Mouse (Mus musculus): ENCODE data around the gene Stim2. TPM values are rescaled to one million over a fixed set of nuclear protein-coding genes. Genes with fewer than 3 reads are reported as not detected.

Gene Stim2
- total and polyA plus RNA-seq, 3 experiments: 16.8 to 21.5 (median 18.2) TPM

GRCm38 (mm10) chr5:54101318-54101717 lies 103.0 kb downstream of the Stim2 start (continued):
- peak; percentile 31; the same call in 1 of the 2 replicates for TF ChIP-seq POLR2A (IDR thresholded peaks at IDR 0.05; ENCODE audit: low read depth, low read length)
- TF ChIP-seq TBP (conservative IDR thresholded peaks at IDR 0.05; ENCODE audit: low read depth, low read length): 0 out of 2 replicates have a peak, but pooled peaks have one; percentile 60
- TF ChIP-seq ZKSCAN1 (IDR thresholded peaks at IDR 0.05; ENCODE audit: borderline replicate concordance, low read depth, low read length): no peak
- peak; percentile 41; the same call in 1 of the 2 replicates for TF ChIP-seq IRF4 (IDR thresholded peaks at IDR 0.05; ENCODE audit: low read depth, low read length)
- no peak for TF ChIP-seq NRF1 (IDR thresholded peaks at IDR 0.05; ENCODE audit: low read depth, low read length)
- no peak for TF ChIP-seq MAZ (IDR thresholded peaks at IDR 0.05; ENCODE audit: low read depth, low read length)
- TF ChIP-seq RCOR1 (conservative IDR thresholded peaks at IDR 0.05; ENCODE audit: low read depth, low read length): no peak
- no peak for TF ChIP-seq SIN3A (IDR thresholded peaks at IDR 0.05; ENCODE audit: low read length)
- TF ChIP-seq JUND (conservative IDR thresholded peaks at IDR 0.05; ENCODE audit: low read depth, low read length): no peak
- no peak for TF ChIP-seq USF2 (conservative IDR thresholded peaks at IDR 0.05; ENCODE audit: low read depth, low read length)
- TF ChIP-seq ELF1 (IDR thresholded peaks at IDR 0.05; ENCODE audit: low read depth, low read length): peak; percentile 53; the same call in 1 of the 2 replicates
- TF ChIP-seq ETS1 (conservative IDR thresholded peaks at IDR 0.05; ENCODE audit: low read depth, low read length): no peak
- peak; percentile 69 for TF ChIP-seq EP300 (IDR thresholded peaks at IDR 0.05; ENCODE audit: low read length)
- TF ChIP-seq ZC3H11A (IDR thresholded peaks at IDR 0.05; ENCODE audit: low read depth, low read length): no peak
- TF ChIP-seq PAX5 (IDR thresholded peaks at IDR 0.05; ENCODE audit: low read length): no peak
- TF ChIP-seq BHLHE40 (IDR thresholded peaks at IDR 0.05; ENCODE audit: low read depth, low read length): 0 out of 2 replicates have a peak, but pooled peaks have one; percentile 9

DNA sequence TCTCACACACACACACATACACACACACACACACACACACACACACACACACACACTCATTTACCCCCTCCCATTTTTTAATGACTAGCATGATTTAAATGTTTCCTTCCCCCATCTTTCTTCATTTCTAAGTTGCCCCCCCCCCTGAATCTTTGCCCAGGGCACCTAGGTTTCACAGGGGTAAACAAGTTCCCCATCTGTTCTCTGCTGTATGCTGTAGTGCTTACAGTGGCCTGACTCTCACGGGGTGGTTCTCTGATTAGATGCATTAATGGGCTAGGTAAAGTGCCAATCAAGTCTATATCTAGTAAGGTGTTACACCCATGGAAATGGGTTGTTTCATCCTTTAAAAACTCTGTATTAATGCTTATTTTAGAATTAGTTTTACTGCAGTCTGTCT lies 103.7 kb downstream of the Stim2 start:
- in situ Hi-C loops (cut with MboI; ENCODE audit: low pct_ligation_motif_present, low pct_unique_long_range_greater_than_20kb, low sequenced_read_pairs): loop anchor here (5.0 to 25.0 kb wide), 2 partner anchors 105 to 415 kb away; partner anchors contain the start of gene Stim2

GRCm38 (mm10) chr5:54106669-54107068 lies 108.4 kb downstream of the Stim2 start:
- TF ChIP-seq MXI1 (IDR thresholded peaks at IDR 0.05; ENCODE audit: low read depth, low read length): no peak
- no peak for TF ChIP-seq NELFE (IDR thresholded peaks at IDR 0.05; ENCODE audit: low read depth, low read length)
- TF ChIP-seq CHD2 (IDR thresholded peaks at IDR 0.05; ENCODE audit: low read length): no peak
- TF ChIP-seq MAZ (IDR thresholded peaks at IDR 0.05; ENCODE audit: low read depth, low read length): no peak
- TF ChIP-seq MAFK (IDR thresholded peaks at IDR 0.05; ENCODE audit: insufficient replicate concordance, low read length): no peak
- TF ChIP-seq NRF1 (IDR thresholded peaks at IDR 0.05; ENCODE audit: low read depth, low read length): no peak
- TF ChIP-seq RAD21 (IDR thresholded peaks at IDR 0.05; ENCODE audit: low read depth, low read length): no peak
- no peak for TF ChIP-seq E2F4 (IDR thresholded peaks at IDR 0.05; ENCODE audit: insufficient replicate concordance, low read depth, low read length)
- TF ChIP-seq EP300 (IDR thresholded peaks at IDR 0.05; ENCODE audit: low read length): no peak
- TF ChIP-seq TCF12 (IDR thresholded peaks at IDR 0.05; ENCODE audit: low read depth, low read length): no peak
- TF ChIP-seq ELF1 (IDR thresholded peaks at IDR 0.05; ENCODE audit: low read depth, low read length): no peak
- TF ChIP-seq PAX5 (IDR thresholded peaks at IDR 0.05; ENCODE audit: low read length): no peak
- no peak for TF ChIP-seq POLR2AphosphoS2 (IDR thresholded peaks at IDR 0.05; ENCODE audit: low read depth, low read length)
- TF ChIP-seq ZMIZ1 (IDR thresholded peaks at IDR 0.05; ENCODE audit: low read depth, low read length): no peak
- no peak for TF ChIP-seq CTCF (conservative IDR thresholded peaks at IDR 0.05 in 1 of 2, IDR thresholded peaks at IDR 0.05 in 1 of 2; ENCODE audit: low read depth in 2 of 2, low read length in 2 of 2)
- no peak for TF ChIP-seq IRF4 (IDR thresholded peaks at IDR 0.05; ENCODE audit: low read depth, low read length)
- no peak for TF ChIP-seq POLR2A (IDR thresholded peaks at IDR 0.05; ENCODE audit: low read depth, low read length)
- no peak for TF ChIP-seq JUN (IDR thresholded peaks at IDR 0.05; ENCODE audit: insufficient read depth, low read depth, low read length)
- no peak overlapping the region for H3K4me3 ChIP-seq (replicated peaks in 1 of 3; ENCODE audit: low read depth in 2 of 3, low read length in 2 of 3, poor library complexity in 1 of 3)
- DNase-seq (ENCODE audit: extremely low read depth): no peak
- in situ Hi-C loops (cut with MboI; ENCODE audit: low pct_ligation_motif_present, low pct_unique_long_range_greater_than_20kb, low sequenced_read_pairs) (loop anchor here (25.0 kb wide), 1 partner anchor 419 kb away; no protein-coding TSS in a partner anchor), dilution Hi-C loops (cut with MboI; ENCODE audit: extremely low pct_ligation_motif_present, extremely low pct_unique_long_range_greater_than_20kb, low sequenced_read_pairs) (no loop called here)
- H3K4me2 ChIP-seq (ENCODE audit: insufficient read depth, low read depth, poor library complexity, severe bottlenecking): no peak overlapping the region
- H3K9me3 ChIP-seq (replicated peaks; ENCODE audit: low read length): no peaks in the 10 kb centered on the region
- no peak overlapping the region for H3K27ac ChIP-seq (ENCODE audit: insufficient read depth, low read depth)
- H3K36me3 ChIP-seq (replicated peaks in 1 of 2; ENCODE audit: control insufficient read depth in 1 of 2, insufficient read depth in 1 of 2, low read length in 1 of 2): peaks cover 29 to 52% of the 10 kb centered on the region in 2 experiments
- no peaks in the 10 kb centered on the region; the same call in 1 of the 2 replicates for H3K79me2 ChIP-seq (replicated peaks; ENCODE audit: control insufficient read depth, extremely low read depth, insufficient read depth, poor library complexity, severe bottlenecking)
- no peak overlapping the region for H3K9ac ChIP-seq (ENCODE audit: insufficient read depth, low read depth)
- no peaks in the 10 kb centered on the region for H3K27me3 ChIP-seq (replicated peaks)
- H3K4me1 ChIP-seq (ENCODE audit: control insufficient read depth in 1 of 2, insufficient read depth in 2 of 2): peaks cover 0 to 39% of the 10 kb centered on the region in 2 experiments; a peak in 2 of 4 replicates

More for the DNA sequence above, 103.7 kb downstream of the Stim2 start:
- no peaks in the 10 kb centered on the region for H3K27me3 ChIP-seq (replicated peaks)
- H3K36me3 ChIP-seq (replicated peaks in 1 of 2; ENCODE audit: control insufficient read depth in 1 of 2, insufficient read depth in 1 of 2, low read length in 1 of 2): peaks cover 19 to 29% of the 10 kb centered on the region in 2 experiments
- peak overlapping the region; percentile 66 for H3K9ac ChIP-seq (ENCODE audit: insufficient read depth, low read depth)
- no peaks in the 10 kb centered on the region for H3K9me3 ChIP-seq (replicated peaks; ENCODE audit: low read length)
- no peak for TF ChIP-seq ZMIZ1 (IDR thresholded peaks at IDR 0.05; ENCODE audit: low read depth, low read length)
- peak; percentile 32; the same call in 1 of the 2 replicates for TF ChIP-seq MAZ (IDR thresholded peaks at IDR 0.05; ENCODE audit: low read depth, low read length)
- no peak for DNase-seq (ENCODE audit: extremely low read depth)
- dilution Hi-C loops (cut with MboI; ENCODE audit: extremely low pct_ligation_motif_present, extremely low pct_unique_long_range_greater_than_20kb, low sequenced_read_pairs): no loop called here
- H3K4me2 ChIP-seq (ENCODE audit: insufficient read depth, low read depth, poor library complexity, severe bottlenecking): peak overlapping the region; percentile 100
- no peak overlapping the region for H3K4me3 ChIP-seq (replicated peaks in 1 of 3; ENCODE audit: low read depth in 2 of 3, low read length in 2 of 3, poor library complexity in 1 of 3)
- H3K27ac ChIP-seq (ENCODE audit: insufficient read depth, low read depth): peak overlapping the region; percentile 53; the same call in 1 of the 2 replicates
- peaks cover 2 to 75% of the 10 kb centered on the region in 2 experiments; a peak in 3 of 4 replicates for H3K4me1 ChIP-seq (ENCODE audit: control insufficient read depth in 1 of 2, insufficient read depth in 2 of 2)
- peaks cover 15% of the 10 kb centered on the region for H3K79me2 ChIP-seq (replicated peaks; ENCODE audit: control insufficient read depth, extremely low read depth, insufficient read depth, poor library complexity, severe bottlenecking)

Measured in CH12.LX (cell line).